Comparison of ENCODE assay signal across 12 mouse cellular contexts in genomic region chr1:191878518-191878921, GRCm38 (mm10). TPM values are rescaled to one million over a fixed set of nuclear protein-coding genes. Genes with fewer than 3 reads are reported as not detected.
A peak's percentile ranks its signal among the peaks of the same experiment; 100 is the strongest.
DNase-seq lines count a peak whose midpoint lies in the region; ATAC-seq and TF ChIP-seq lines count a peak whose summit lies in the region.
"Had no signal": no experiment of that assay in that cellular context is flagged by ENCODE, and none has a peak within 500 bp of the region (broad histone marks: within the 10 kb centered on the region; RNA-seq: fewer than 3 reads in every experiment).

No protein-coding gene starts in this region.

- no peaks in the 10 kb centered on the region for H3K9me3 ChIP-seq in liver, postnatal 0 days (ENCODE audit: low read length)
- no peaks in the 10 kb centered on the region for H3K9me3 ChIP-seq in heart, embryonic 14.5 days (ENCODE audit: control insufficient read depth, low read length)
- H3K9me3 ChIP-seq: lung, embryonic 15.5 days had no signal

- CTCF ChIA-PET in Patski (lab: Charles Lee) = interaction anchor here (0.7 to 1.3 kb wide), 4 partner anchors 12 to 316 kb away, joined by 3 to 4 read pairs (median 3); no protein-coding TSS in a partner anchor

- POLR2A ChIA-PET in Patski (lab: Charles Lee) = interaction anchor here (0.8 to 1.0 kb wide), 2 partner anchors 17 to 37 kb away, joined by 3 to 5 read pairs; no protein-coding TSS in a partner anchor

- TF ChIP-seq EP300 in liver, postnatal 0 days (IDR thresholded peaks at IDR 0.05; ENCODE audit: low read depth) = no peak

- ATAC-seq in liver, postnatal 0 days = no peak
- ATAC-seq in Patski = peak; percentile 52
- no peak for ATAC-seq in heart, embryonic 14.5 days (ENCODE audit: insufficient number of reproducible peaks, insufficient read depth, low FRiP score, low read depth)

- peak; percentile 31 to 37 for DNase-seq in heart, adult 18-20 months
- DNase-seq in heart, adult 9 months (ENCODE audit: low spot score in 2 of 2) = no peak
- no peak for DNase-seq in liver, postnatal 0 days
- DNase-seq in liver = no peak
- peak; percentile 77 for DNase-seq in Patski (ENCODE audit: low read depth, low spot score)
- no peak for DNase-seq in gastrocnemius, postnatal 4 days (ENCODE audit: low spot score in 2 of 2)
- DNase-seq in thymus, postnatal 4 days = no peak
- DNase-seq: adrenal gland, postnatal 14 days; gastrocnemius, postnatal 36 days; kidney, adult 18-20 months had no signal

- WGBS in liver, postnatal 0 days (ENCODE audit: insufficient replicate concordance) = 77% methylated on average over 4 of the region's 4 CpGs
- 28% methylated on average over 4 of the region's 4 CpGs for WGBS in heart, embryonic 14.5 days

- in situ Hi-C loops in Patski (cut with MboI; ENCODE audit: low pct_unique_long_range_greater_than_20kb) = no loop called here

- H3K36me3 ChIP-seq in liver, postnatal 0 days (replicated peaks; ENCODE audit: insufficient read depth, low read length) = no peaks in the 10 kb centered on the region
- no peaks in the 10 kb centered on the region for H3K36me3 ChIP-seq in heart, embryonic 14.5 days (ENCODE audit: control insufficient read depth, insufficient read depth, low read length)
- H3K36me3 ChIP-seq: lung, embryonic 15.5 days had no signal

- no peak overlapping the region for H3K4me3 ChIP-seq in liver, postnatal 0 days (ENCODE audit: low read depth, low read length)
- no peak overlapping the region for H3K4me3 ChIP-seq in heart, embryonic 14.5 days (ENCODE audit: control insufficient read depth in 1 of 2, insufficient read depth in 1 of 2, low read depth in 1 of 2, low read length in 2 of 2)
- H3K4me3 ChIP-seq: lung, embryonic 15.5 days had no signal

- H3K27ac ChIP-seq in liver, postnatal 0 days (ENCODE audit: low read depth) = peak overlapping the region; percentile 44; the same call in 1 of the 2 replicates
- peak overlapping the region; percentile 9 to 26; a peak in 3 of 4 replicates for H3K27ac ChIP-seq in heart, embryonic 14.5 days (replicated peaks in 1 of 2; ENCODE audit: control insufficient read depth in 1 of 2, insufficient read depth in 1 of 2, low read depth in 2 of 2, low read length in 2 of 2)
- H3K27ac ChIP-seq: lung, embryonic 15.5 days had no signal

- H3K4me1 ChIP-seq in liver, postnatal 0 days (ENCODE audit: insufficient read depth) = peaks cover 48% of the 10 kb centered on the region
- peaks cover 28 to 38% of the 10 kb centered on the region in 2 experiments for H3K4me1 ChIP-seq in heart, embryonic 14.5 days (ENCODE audit: control insufficient read depth in 2 of 2, insufficient read depth in 2 of 2, low read length in 2 of 2)
- H3K4me1 ChIP-seq: lung, embryonic 15.5 days had no signal

- no peaks in the 10 kb centered on the region for H3K27me3 ChIP-seq in liver, postnatal 0 days (ENCODE audit: insufficient read depth, low read length)
- no peaks in the 10 kb centered on the region for H3K27me3 ChIP-seq in Patski
- no peaks in the 10 kb centered on the region for H3K27me3 ChIP-seq in heart, embryonic 14.5 days (ENCODE audit: control insufficient read depth, insufficient read depth, low read length)
- H3K27me3 ChIP-seq: lung, embryonic 15.5 days had no signal

- H3K9ac ChIP-seq in liver, postnatal 0 days (replicated peaks) = no peak overlapping the region
- H3K9ac ChIP-seq in heart, embryonic 14.5 days (ENCODE audit: low read length) = no peak overlapping the region
- H3K9ac ChIP-seq: lung, embryonic 15.5 days had no signal

- no peak overlapping the region for H3K4me2 ChIP-seq in liver, postnatal 0 days (ENCODE audit: low read depth, low read length)
- H3K4me2 ChIP-seq in heart, embryonic 14.5 days (ENCODE audit: low read length) = peak overlapping the region; percentile 5; the same call in 1 of the 2 replicates
- H3K4me2 ChIP-seq: lung, embryonic 15.5 days had no signal

- no peak for TF ChIP-seq CTCF in liver, postnatal 0 days (IDR thresholded peaks at IDR 0.05; ENCODE audit: low read depth)
- no peak for TF ChIP-seq CTCF in Patski (IDR thresholded peaks at IDR 0.05)

RNA-seq across cellular contexts. Expression of gene Slc30a1, which starts 28.0 kb away (rescaled TPM):
- total RNA-seq in heart, adult 18-20 months (2021) = 10 to 100 TPM; 16.4 to 19.5 TPM
- 4.3 and 7.0 TPM in 2 replicates for polyA plus RNA-seq in liver, postnatal 0 days (2015; fragmentation: Nextera tagmentation; extraction: Ambion mirVana)
- 17.4 TPM for polyA plus RNA-seq in Patski (2021)
- 3.1 and 3.6 TPM in 2 replicates for polyA plus RNA-seq in heart, embryonic 14.5 days (2014; fragmentation: Nextera tagmentation; extraction: Ambion mirVana)
- total RNA-seq in gastrocnemius, postnatal 4 days (2021) = 1 to 10 TPM; 7.6 to 9.3 TPM

RNA-seq across cellular contexts. Expression of gene Nek2, which starts 57.3 kb away (rescaled TPM):
- total RNA-seq in heart, adult 18-20 months (2021) = under 1 TPM; 0.17 to 0.18 TPM
- polyA plus RNA-seq in liver, postnatal 0 days (2015; fragmentation: Nextera tagmentation; extraction: Ambion mirVana) = 13.2 and 14.7 TPM in 2 replicates
- polyA plus RNA-seq in Patski (2021) = 34.7 TPM
- polyA plus RNA-seq in heart, embryonic 14.5 days (2014; fragmentation: Nextera tagmentation; extraction: Ambion mirVana) = 28.7 and 30.9 TPM in 2 replicates
- 1 to 10 TPM; 8.6 to 8.7 TPM for total RNA-seq in gastrocnemius, postnatal 4 days (2021)

Comparison
In these comparisons a context has a peak if more than half of its experiments do, and no peak if none do; other contexts are left out.
1. DNase-seq: peak in heart, adult 18-20 months (2 of 2) and Patski (single experiment); none in heart, adult 9 months (0 of 2), liver, postnatal 0 days (single experiment), liver (single experiment), gastrocnemius, postnatal 4 days (0 of 2) and thymus, postnatal 4 days (single experiment).